27 mouse cellular contexts compared by ENCODE assay signal in the genomic region with DNA sequence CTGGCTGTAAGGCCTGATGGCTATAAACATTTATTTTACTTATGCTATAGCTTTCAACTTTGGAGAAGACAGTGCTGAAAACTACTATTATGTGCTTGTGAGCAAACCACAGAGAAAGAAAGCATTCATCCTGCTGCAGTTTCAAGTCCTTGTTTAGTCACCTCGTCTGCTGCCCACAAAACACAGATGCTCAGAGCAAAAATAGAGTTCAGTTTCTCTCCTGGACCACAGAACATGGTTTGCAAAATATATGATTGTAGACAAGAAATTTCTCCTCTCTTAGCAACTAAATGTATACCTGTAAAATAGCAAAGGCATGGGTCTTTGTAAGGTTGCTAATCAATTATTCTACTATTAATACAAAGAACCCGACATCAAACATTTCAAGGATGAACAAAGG.
A peak's percentile ranks its signal among the peaks of the same experiment; 100 is the strongest.
DNase-seq lines count a peak whose midpoint lies in the region; TF ChIP-seq lines count a peak whose summit lies in the region.
"Had no signal": no experiment of that assay in that cellular context is flagged by ENCODE, and none has a peak within 500 bp of the region (broad histone marks: within the 10 kb centered on the region; RNA-seq: fewer than 3 reads in every experiment).

No protein-coding gene starts in this region.

- no peak for TF ChIP-seq CTCF in layer of hippocampus, adult 2 months (conservative IDR thresholded peaks at IDR 0.05)

- no peak overlapping the region for H3K4me3 ChIP-seq in layer of hippocampus, adult 2 months
- H3K4me3 ChIP-seq: forebrain, embryonic 13.5 days; hindbrain, embryonic 10.5 days; hindbrain, embryonic 15.5 days; limb, embryonic 10.5 days; limb, embryonic 15.5 days; midbrain, embryonic 13.5 days; neural tube, embryonic 13.5 days; stomach, embryonic 15.5 days had no signal

- H3K27ac ChIP-seq in layer of hippocampus, adult 2 months, result no peak overlapping the region
- H3K27ac ChIP-seq: forebrain, embryonic 13.5 days; hindbrain, embryonic 10.5 days; hindbrain, embryonic 15.5 days; limb, embryonic 10.5 days; limb, embryonic 15.5 days; liver, embryonic 14.5 days; macrophage; midbrain, embryonic 13.5 days; neural tube, embryonic 13.5 days; stomach, embryonic 15.5 days had no signal

- DNase-seq in layer of hippocampus, adult 9-11 months, result peak; percentile 26
- DNase-seq in layer of hippocampus, adult 11-12 months (ENCODE audit: low spot score), result no peak
- peak; percentile 22 to 37 for DNase-seq in right cerebral cortex, adult 2 months (ENCODE audit: low spot score in 2 of 2)
- DNase-seq in right cerebral cortex, postnatal 4 days, result no peak
- DNase-seq in brain, adult 2 months (ENCODE audit: low read depth, low spot score), result peak; percentile 80
- DNase-seq in telencephalon, adult 2 months (ENCODE audit: low read depth, low spot score), result peak; percentile 73
- DNase-seq in layer of hippocampus, adult 2 months (ENCODE audit: low spot score in 2 of 2), result no peak
- DNase-seq: adrenal gland, adult 8-10 months; cerebellum, adult 8-10 months; cerebellum, postnatal 25 days; gastrocnemius, postnatal 14 days; heart, postnatal 14 days; kidney, adult 18-20 months; kidney, postnatal 36 days; lung, adult 2 months; lung, postnatal 10 days; thymus, postnatal 36 days had no signal

Comparison
In these comparisons a context has a peak if more than half of its experiments do, and no peak if none do; other contexts are left out.
1. DNase-seq: peak in layer of hippocampus, adult 9-11 months (single experiment), right cerebral cortex, adult 2 months (2 of 2), brain, adult 2 months (single experiment) and telencephalon, adult 2 months (single experiment); none in layer of hippocampus, adult 11-12 months (single experiment), right cerebral cortex, postnatal 4 days (single experiment) and layer of hippocampus, adult 2 months (0 of 2).